Mouse (Mus musculus) activated CD4-positive, CD25-positive, alpha-beta regulatory T cell, adult 9 weeks (primary cell): ENCODE data around the gene Defb46. TPM values are rescaled to one million over a fixed set of nuclear protein-coding genes. Genes with fewer than 3 reads are reported as not detected.

Experiments used
- polyA plus RNA-seq: library from polyadenylated mRNA; unstranded; fragments of 100-300 nt; shearing (Covaris generic); gene quantifications from one replicate; pipeline ENCODE4 v1.2.1, GENCODE M21; 2017

Defb46 gene
- not detected for polyA plus RNA-seq

GRCm38 (mm10) chr8:19239616-19240015 lies at the start of gene Defb46:
Defb46 (plus strand) TSS chr8:19239916.

DNA sequence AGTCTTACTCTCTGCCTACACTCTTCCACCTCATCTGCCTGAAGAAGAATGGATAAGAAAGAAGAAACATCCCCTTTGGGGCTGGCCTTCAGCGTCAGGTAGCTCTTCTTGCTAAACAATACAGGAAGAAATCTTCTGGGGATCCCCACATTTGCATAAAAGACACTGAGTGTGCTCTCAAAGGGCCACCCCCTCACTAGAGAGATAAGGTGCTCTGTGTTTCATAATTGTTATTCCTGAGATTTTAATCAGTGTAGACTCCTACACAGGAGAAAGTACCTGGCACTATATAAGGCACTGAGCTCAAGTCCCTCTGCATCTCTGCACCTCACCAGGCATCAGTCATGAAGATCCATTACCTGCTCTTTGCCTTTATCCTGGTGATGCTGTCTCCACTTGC lies 14.6 kb upstream of the Defb46 start, which contains the start of gene Defb6:
Gene Defb6 (plus strand): TSS at position 318 of the 400 bp plus-strand sequence.

GRCm38 (mm10) chr8:19247280-19247679 lies 7.6 kb downstream of the Defb46 start, which contains the start of gene Defb5:
Defb5 (plus strand) TSS chr8:19247580.

Other genes with a start within 250 kb of the Defb46 start
- gene Defb37, start 248.9 kb upstream of the Defb46 start, polyA plus RNA-seq, result not detected
- not detected for gene Defb38, start 213.3 kb upstream of the Defb46 start, polyA plus RNA-seq
- not detected for gene Defb39, start 175.1 kb upstream of the Defb46 start, polyA plus RNA-seq
- not detected for gene Defb12, start 125.1 kb upstream of the Defb46 start, polyA plus RNA-seq
- gene Defb34, start 116.2 kb upstream of the Defb46 start, polyA plus RNA-seq, result not detected
- not detected for gene Gm45826, start 99.1 kb upstream of the Defb46 start, polyA plus RNA-seq
- gene Defb14, start 45.6 kb upstream of the Defb46 start, polyA plus RNA-seq, result not detected
- gene Defb4, start 41.2 kb upstream of the Defb46 start, polyA plus RNA-seq, result not detected
- gene Defb6, start 14.4 kb upstream of the Defb46 start, polyA plus RNA-seq, result not detected
- not detected for gene Defb5, start 7.7 kb downstream of the Defb46 start, polyA plus RNA-seq
- not detected for gene Defb3, start 53.4 kb downstream of the Defb46 start, polyA plus RNA-seq
- gene Defb8, start 207.7 kb downstream of the Defb46 start, polyA plus RNA-seq, result not detected